Mouse (Mus musculus) urinary bladder, postnatal 10 days (tissue): ENCODE measurements around the gene Clp1.

Experiments used
- DNase-seq: peaks from one replicate; pipeline ENCODE4 v3.0.0; 2022; ENCODE audit warnings: low spot score

Gene Clp1

DNA sequence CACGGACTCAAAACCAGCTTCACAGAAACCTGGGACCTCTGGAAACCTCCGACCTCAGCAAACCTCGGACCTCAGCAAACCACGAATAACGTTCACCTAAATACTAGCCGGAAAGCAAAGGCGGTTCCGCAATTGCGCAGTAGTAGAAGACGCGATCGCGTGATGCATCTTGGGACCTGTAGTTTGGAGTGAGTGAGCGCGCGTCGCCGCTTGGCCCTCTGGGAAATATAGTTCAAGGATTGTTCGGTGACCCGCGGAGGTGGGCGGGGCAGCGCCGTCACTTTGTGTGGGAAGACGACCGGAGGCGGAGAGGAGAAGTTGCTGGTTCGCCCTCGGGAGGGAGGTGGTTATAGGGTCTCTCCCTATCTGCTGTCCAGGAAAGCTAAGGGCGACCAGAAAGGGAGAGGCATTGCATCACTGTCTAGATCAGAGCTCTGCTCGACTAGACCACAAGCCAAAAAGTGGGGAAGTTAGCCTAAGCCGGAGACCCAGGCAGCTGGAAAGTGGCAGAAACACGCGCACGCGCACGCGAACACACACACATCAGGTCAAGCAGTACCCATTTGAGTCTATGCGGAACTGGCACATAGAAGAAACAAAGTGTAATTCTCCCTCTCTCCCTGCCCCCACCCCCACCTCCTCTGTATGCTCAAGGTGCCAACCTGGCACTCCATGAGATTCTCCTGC is at the start of gene Clp1:
TSS of gene Clp1 (minus strand) at position 179 of the 687 bp plus-strand sequence.
- DNase-seq = peak; percentile 76

DNA sequence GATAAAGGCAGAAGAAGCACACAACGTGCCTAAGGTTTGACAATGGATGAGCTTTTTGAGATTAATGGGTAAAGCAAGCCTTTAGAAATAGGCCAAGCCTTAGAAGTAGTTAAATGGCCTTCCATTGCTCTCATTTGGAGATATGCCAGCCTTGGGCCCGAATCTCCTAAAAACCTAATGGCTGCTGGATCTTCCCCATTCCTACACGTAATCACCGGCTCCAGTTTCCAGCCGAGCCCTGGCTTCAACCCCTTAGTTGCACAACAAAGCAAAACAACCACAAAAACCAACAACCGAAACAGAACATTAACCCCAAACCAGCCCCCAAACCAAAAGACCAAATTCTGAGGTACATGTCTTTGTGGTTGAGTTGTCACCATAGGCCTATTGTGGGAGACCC is 48.5 kb upstream of the Clp1 start:
- DNase-seq = no peak

DNA sequence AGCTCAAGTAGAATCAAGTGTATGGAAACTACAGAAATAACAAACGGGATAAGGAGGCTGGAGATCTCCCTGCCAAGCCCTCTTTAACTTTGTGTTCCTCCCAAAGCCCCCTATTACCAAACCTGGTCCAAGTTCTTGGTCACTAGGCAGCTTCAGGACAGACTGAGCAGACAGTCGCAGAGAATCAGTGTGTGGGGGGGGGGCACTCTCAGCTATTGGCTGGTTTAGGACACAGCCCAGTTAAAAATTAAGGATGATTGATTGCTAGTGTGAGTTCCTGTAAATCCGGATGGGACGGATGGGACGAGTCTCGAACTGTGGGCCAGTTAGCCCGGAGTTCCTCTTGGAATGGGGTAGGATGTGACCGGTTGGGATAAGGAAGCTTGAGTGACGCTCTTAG is 48.1 kb upstream of the Clp1 start, which contains the start of gene Serping1:
TSS of gene Serping1 (minus strand) at position 204 of the 400 bp plus-strand sequence.
- no peak for DNase-seq

DNA sequence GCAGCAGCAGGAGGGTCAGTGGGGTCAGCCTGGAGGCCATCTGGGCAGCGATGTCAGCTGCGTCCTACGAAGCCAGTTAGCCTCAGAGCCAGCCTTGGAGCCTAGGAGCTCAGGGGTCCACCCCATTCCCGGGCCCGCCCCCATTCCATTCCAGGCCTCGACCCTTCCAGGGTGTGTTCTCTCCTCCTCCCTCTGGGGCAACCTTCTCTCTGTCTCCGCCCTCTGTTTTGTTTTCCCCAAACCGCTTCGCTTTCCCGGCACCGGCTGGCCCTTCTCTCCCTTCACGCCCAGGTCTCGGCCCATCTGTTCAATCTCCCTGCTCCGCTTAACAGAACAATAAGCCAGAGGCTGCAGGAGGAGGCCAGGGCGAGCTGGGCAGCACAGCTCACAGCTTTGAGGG is 47.6 kb upstream of the Clp1 start:
- peak; percentile 33 for DNase-seq

DNA sequence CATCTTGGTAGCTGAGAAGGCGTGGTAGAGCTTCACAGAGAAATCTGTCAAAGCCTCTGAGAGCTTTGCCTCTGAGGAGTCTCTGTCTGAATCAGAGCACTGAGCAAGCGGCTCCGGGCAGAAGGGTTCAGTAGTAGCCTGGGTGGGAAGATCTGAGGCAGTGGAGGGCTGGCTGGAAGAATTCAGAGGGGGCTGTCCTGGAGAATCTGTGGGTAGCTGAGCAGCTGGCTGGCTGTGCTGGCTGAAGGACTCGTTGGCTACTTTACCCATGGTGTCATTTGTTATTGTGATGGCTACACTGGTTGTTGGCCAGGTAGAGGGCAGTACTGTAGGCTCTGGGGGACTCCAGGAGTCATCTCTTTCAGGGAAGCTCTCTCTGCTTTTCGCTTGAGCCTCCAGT is 46.0 kb upstream of the Clp1 start:
- no peak for DNase-seq

DNA sequence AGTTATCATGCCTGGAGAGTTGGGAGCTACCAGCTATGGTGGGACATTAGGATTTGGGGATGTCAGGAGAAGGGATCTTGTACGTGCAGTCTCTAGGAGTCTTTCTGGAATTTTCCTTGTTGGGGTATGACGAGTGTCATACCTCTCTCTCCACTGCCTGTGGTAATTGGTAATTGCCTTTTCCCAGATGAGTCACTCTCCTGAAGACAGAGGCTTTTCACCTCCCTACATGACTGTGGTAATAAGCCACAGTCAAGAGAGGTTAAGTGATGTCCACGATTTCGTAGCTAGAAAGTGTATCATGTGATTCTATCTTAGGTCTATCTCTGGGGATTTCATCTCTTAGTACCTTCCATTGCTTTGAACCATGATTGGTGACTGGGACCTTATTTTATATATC is 45.3 kb upstream of the Clp1 start:
- DNase-seq = no peak

DNA sequence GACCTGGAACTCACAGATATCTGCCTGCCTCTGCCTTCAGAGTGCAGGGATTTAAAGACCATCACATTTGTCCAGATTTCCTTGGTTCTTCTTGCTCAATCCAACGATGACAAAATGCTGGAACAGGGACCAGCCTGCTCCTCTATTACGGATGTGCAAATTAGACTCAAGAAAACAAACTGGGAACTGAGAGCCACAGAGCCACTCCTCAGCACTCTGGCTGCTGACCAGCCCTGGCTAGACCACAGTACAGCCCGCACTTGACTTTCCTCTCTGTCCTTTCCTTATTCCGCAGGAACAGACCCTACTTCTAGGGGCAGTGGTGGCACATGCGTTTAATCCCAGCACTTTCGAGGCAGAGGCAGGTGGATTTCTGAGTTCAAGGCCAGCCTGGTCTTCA is 43.4 kb upstream of the Clp1 start:
- no peak for DNase-seq

DNA sequence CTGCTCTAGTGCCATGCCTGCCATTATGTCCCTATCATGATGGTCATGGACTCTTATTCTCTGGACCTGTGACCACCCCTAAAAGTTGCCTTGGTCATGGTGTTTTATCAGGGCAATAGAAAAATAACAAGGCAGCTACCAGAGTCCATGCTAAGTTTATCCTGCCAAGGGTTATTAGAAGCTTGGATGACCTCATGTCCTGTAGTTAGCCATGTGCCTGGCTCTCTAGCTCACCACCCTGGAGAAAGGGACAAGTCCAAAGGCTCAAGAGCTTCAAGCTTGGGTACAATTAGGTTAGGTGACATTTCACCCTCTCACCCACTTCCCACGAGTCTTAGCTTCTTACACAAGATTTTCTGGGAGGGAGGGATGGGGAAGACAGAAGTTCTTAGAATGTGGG is 35.7 kb upstream of the Clp1 start:
- no peak for DNase-seq

DNA sequence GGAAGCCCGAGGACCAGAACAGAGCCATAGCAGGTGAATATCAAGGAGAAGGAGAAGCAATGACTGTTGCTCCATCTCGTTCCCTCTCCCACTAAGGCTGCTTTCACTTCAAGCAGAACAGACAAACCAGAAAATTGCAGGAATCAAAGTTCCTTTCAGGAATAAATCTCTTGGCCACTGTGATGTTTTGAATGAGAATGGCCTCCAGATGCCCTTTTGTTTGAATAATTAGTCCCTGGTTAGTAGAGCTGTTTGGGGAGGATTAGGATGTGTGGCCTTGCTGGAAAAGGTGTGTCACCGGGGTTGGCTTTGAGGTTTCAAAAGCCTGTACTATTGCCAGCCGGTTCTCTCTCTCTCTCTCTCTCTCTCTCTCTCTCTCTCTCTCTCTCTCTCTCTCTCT is 35.1 kb upstream of the Clp1 start:
- no peak for DNase-seq

DNA sequence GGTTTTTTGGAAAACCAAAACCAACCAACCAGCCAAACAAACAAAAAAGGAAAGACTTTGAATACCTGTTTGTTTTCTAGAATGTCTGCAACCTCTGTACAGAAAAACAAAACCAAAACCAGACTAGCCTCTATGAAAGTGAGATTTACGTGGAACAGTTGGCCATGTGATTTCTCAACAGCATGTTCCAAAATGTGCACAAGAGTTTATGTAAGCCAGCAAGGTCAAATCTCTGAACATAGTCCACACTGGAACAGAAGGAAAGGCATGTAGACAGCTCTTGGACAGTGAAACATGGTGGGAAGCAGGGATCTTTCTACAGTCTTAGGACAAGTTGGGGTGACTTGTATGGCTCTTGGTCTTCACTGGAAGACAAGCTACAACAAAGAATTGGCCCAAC is 34.7 kb upstream of the Clp1 start:
- no peak for DNase-seq

DNA sequence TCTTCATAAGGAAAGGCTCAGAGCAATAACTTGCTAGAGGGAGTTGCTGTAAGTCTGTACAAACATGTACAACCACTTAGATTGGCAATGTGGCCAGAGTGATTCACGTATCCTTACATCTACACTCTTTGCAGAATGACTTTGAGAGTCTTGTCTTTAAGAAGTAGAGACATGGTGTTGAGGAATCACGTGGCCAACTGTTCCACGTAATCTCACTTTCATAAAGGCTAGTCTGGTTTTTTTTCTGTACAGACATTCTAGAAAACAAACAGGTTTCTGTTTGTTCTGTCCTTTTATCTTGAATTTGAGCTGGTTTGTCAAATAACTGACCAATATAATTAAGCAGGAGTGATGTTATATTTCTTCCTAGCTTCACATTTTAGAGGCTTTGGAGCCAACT is 34.2 kb upstream of the Clp1 start:
- no peak for DNase-seq

DNA sequence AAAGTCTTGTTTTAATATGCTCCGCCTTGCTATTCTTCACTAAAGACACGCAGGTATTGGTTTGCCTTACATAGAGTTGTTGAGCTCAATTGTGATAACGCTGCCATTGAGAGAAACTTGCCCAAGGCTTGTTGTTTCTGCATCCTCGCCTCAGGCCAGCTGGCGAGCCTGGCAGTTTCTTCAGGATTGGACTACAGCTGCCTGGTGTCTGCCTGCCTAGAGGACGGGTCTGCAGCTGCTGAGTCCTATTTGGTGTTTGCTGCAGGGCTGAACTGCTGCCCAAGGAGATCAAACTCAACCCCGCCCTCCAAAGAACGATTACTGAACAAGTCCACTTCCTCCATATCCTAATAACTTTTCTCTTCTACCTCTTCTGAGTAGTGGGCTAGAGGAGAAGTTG is 33.6 kb upstream of the Clp1 start:
- DNase-seq = no peak

DNA sequence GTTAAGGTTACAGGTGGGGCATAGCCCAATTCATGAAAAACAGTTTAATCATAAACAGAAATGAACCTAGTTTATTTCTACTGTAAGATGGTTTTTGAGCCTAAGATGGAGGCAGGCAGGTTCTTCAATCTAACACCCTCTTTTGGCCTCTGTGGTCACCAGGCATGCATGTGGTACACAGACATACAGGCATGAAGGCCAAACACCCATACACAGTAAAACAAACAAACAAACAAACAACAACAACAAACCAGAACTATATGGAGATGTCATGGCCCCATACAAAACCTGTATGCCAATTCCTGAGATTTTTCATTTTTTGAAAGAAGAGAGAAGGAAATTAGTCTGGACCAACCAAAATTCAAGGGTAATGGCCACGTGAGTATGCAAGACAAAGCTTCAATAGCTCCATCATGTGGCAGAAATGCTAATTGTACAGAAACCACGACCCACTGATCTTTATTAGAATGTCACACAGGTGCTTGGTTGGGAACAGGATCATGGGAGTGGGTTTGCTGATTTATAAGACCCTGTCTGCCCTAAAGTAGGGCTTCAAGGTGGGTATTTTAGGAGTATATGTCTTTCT is 31.5 kb upstream of the Clp1 start:
- no peak for DNase-seq

DNA sequence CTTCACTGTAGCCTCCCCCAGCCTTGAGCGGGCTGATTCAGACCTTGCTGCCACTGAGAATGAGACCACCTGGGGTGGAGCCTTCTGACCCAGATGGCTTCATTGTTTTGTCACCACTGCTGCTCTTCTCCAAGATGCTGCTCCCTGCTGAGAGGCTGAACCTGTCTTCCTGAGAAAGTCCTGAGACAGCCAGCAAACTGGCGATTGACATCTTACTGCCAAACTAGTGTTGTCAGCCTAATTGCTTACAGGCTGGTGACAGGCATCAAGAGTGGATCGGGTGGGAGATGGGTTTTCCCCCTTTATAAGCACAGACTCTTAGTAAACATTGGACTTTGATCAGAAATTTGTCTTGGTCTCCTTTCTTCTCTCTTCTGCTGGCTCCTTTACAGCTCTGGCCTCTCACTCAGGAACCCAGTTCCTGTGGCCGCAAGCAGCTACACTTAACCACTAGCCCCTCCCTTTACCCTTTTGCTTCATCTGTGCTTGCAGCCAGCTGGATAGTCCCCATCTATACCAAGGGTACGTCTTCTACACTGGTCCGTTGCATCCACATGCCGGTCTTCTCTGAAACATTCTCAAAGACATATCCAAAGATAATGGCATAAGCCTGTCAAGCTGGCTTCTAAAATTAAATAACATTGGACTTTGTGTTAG is 30.0 kb upstream of the Clp1 start:
- DNase-seq = no peak

DNA sequence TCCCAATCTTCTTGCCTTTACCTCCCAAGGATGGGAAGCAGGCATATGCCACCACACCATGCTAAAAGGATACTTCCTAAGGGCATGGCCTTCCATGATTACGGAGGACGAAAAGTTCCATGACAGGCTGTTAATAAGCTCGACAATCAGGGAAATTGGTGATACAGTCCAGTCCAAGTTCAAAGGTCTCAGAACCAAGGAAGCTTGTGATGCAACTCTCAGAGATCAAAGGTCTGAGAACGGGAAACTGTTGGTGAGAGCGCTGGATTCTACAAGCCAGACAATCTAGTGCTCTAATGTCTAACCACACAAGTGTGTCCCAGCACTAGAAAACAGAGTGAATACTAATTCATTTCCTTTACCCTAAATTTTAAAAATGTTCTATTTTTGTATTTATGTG is 29.1 kb upstream of the Clp1 start:
- DNase-seq = no peak

DNA sequence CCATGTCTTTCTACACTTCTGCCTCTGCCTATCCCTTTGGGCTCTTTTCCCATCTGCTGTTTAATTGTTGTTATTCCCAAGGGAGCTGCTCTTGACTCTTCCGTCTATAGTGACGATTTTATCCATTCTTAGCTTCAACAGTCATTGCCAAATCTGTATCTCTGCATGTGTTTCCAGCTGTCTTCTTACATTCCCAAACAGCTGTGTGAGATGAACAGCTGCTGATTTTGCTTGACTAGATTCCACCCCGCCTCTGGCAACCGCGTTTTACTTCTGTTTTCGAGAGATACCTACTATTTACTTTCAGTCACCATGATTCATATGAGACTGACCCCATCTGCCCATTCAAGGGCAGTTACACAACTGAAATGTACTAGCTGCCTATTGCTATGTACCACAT is 23.0 kb upstream of the Clp1 start:
- DNase-seq = no peak

DNA sequence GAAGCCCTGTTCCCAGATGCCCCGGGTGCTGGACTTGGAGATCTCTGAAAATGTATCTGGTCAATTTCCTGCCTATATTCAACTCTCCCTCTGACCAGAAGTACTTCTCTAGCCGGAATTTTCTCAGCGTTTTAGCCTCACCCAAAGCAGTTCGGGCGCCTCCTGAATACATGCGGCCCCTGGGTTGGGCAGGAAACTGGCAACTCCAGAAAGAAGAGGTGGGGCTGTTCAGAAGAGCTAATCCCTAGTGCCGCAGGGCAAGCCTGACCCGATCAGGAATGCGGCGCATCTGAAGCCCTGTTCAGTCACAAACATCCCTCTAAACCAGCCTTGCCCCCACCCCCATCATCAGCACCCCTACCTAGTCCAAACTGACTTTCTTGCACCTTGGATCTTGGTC is 17.0 kb upstream of the Clp1 start:
- no peak for DNase-seq

DNA sequence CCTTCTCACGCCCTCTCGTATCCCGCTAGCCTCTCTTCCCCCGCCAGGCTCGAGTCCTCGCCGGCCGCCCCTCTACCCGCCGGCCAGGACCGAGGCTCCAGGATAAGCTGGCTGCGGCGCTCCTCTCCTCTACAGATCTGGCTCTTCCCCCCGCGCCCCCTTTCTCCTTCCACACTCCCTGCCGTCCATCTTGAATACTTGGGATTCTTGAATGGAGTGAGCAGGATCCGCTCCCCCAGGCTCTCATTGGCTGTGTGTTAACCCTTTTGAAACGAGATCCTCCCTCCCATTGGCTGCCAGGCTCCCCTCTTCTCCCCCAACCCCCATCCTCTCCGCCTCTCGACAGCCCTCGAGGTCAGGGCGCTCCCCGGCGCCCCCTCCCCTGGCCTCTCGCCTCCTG is 16.4 kb upstream of the Clp1 start, which contains the start of gene Gm19426:
TSS of gene Gm19426 (minus strand) at position 95 of the 400 bp plus-strand sequence.
- DNase-seq = peak; percentile 28

DNA sequence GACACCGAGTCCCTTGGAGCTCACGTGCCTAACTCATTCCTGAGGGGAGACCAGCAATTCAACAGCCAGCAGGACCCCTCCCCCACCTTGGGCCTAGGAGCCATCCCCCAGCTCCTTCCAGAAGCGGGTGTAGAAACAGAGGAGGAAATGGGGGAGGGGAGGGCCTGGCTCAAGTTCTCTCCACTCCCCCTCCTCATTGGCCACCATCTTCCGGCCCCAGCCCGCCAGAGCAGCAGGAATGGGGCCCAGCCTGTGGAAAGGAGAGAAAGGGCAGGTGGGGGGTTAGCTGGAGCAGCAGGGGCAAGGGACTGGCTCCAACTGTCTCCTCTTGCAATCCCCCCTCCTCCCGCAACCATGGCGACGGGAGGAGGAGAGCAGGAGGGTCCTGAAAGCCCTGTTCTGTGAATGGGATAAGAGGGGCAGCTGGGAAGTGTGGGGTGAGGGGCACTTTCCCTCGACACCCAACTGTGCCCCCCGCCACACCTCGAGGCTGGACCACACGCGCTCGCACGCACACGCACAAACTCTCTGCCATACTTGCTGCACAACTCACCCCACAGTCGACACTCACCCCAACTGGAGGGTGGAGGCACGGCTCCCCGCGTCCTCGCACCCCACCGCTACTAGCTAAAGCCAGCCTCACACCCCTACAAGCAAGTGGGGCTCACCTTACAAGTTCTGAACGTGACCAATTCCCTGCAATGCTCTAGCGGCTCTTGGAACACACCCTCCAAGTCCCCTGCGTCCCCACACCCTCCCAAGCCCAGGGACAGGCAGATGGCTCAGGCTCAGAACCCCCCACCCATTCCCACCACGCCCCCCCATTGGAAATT is 15.5 kb upstream of the Clp1 start:
- no peak for DNase-seq

DNA sequence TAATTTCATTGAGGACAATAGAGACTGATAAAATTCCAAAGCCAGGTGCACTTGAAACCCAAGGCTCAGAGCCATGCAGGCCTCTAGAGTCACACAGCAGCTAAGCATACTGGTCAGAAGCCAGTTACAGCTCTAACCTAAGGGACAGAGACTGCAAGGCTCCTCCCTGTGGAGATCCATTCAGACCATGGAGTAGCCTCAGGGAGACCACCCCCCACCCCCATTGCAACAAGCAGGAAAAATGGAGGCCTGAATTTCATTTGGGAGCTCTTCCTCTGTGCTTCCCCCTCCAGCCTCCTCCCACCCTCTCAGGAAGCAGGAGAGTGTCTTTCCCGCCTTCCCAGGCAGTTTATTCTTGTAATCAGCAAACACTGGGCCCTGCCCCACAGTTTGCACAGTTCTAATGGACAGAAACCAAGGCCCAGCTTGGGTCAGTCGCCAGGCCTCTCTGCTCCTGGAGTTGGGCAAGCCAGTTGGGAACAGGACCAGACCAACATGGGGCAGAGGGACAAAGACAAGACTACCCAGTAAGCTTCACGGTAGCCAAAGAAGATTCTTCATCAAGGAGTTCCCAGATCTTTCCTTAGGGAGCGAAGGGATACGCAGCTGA is 14.8 kb upstream of the Clp1 start:
- no peak for DNase-seq

DNA sequence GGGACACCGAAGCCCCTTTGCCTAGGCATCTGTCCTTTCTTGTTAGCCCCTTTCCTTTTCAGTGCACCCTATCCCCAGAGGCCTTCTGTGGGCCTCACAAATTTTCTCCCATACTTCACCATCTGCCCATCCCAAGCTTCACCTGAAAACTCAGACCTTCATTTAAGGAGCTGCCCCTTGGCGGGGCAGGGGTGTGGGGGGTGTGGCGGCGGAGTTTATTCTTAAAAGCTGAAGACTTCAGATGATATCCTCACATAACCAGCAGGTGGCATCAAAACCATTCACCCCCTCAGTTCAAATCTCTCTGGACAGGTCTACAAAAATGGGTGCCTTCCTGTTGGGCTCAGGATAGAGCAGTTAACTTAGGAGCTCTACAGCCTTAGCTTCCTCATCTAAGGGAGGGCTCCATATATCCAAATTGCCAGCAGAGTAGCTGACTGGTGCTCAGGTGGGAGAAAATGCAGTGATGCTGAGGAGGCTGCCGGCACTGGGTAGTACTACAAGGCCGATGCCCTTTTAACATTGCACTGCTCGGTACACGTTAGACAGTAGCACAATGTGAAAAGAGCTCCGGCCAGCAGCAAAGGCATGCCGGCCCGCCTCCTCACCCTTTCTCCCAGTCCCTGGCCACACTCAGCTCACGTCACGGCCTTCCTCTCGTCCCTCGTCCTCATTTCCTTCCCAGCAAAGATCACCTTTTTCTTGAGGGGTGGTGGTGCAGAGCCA is 13.6 kb upstream of the Clp1 start:
- DNase-seq = no peak
